Mouse (Mus musculus): Measurements from ENCODE around the gene Prkcq. TPM values are rescaled to one million over a fixed set of nuclear protein-coding genes. Genes with fewer than 3 reads are reported as not detected.

The Prkcq gene
- polyA plus RNA-seq, 1 experiment from 2014 or later, result 1.5 TPM

DNA sequence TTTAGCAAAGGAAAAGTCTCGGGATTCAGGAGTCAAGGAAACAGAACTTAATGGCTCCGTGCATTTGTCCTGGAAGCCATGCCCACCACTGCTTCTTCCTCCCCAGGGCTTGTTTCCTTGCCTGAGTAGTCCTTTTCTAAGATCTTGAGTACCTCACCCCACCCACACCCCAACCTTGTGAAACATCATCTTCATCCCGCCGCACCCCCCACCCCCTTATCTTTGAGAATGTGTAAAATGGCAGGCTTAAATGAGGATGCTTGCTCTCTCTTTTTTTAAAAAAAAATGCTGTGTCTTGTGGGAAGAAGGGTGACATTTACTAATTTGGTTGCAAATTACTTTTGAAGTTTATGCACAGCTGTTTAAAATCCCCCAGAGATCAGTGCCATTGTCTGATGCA is 1.6 kb downstream of the Prkcq start:
- H3K27me3 ChIP-seq (ENCODE audit: control insufficient read depth, insufficient read depth, low read length), result no peaks in the 10 kb centered on the region
- ATAC-seq (ENCODE audit: insufficient number of reproducible peaks, low FRiP score, low TSS enrichment, low read depth) (no peak), DNase-seq (ENCODE audit: low spot score) (no peak)
- WGBS, result 58% methylated on average over 4 of the region's 4 CpGs
- H3K9ac ChIP-seq (ENCODE audit: low read length), result no peak overlapping the region
- no peak overlapping the region for H3K4me3 ChIP-seq (ENCODE audit: low read depth, low read length)
- no peaks in the 10 kb centered on the region for H3K9me3 ChIP-seq (ENCODE audit: control insufficient read depth, low read length)
- H3K36me3 ChIP-seq (ENCODE audit: control insufficient read depth, insufficient read depth, low read length), result no peaks in the 10 kb centered on the region
- no peaks in the 10 kb centered on the region for H3K4me1 ChIP-seq (ENCODE audit: control insufficient read depth, insufficient read depth, low read length)
- H3K27ac ChIP-seq (replicated peaks; ENCODE audit: low read depth, low read length), result no peak overlapping the region
- H3K4me2 ChIP-seq (ENCODE audit: low read depth, severe bottlenecking), result no peak overlapping the region

DNA sequence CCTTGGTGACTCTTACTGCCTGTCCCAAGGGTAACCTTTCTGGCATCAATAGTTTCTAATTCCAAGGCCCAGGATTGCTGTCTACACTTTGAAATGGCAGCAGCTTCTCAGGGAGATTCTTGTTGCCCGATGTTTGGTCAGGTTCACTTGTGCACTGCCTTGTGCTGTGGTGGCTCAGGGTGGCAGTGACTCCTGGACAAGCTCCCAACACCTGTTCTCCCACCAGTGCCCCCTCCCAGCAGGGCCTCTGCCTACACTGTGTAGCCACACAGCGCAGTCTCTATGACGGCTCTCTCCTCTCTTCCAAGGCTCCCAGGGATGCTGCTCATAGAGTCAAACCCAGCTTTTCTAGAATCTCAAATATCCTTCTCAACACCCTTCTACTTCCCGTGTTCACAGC is 2.2 kb downstream of the Prkcq start:
- ATAC-seq (ENCODE audit: insufficient number of reproducible peaks, low FRiP score, low TSS enrichment, low read depth), result no peak
- 74% methylated on average over 4 of the region's 4 CpGs for WGBS

DNA sequence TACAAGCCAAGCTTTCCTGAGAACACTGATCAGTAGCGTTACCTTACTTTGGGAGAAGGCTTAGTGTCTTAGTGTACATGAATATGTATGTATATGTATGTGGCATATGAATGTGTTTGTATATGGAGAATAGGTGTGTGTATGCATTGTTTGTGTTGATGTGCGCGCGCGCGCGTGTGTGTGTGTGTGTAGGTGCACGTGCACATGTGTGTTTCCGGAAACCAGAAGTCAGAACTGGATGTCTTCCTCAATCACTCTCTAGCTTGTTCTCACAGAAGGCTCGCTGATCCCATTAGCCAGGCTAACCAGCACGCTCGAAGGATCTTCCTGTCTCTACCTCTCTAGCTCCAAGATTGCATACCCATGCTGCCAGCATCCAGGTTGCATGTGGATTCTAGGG is 6.0 kb downstream of the Prkcq start:
- 96% methylated on average over 12 of the region's 12 CpGs for WGBS
- Histone ChIP-seq H3K27ac (replicated peaks; ENCODE audit: low read depth, low read length) (no peak overlapping the region), H3K4me1 (ENCODE audit: control insufficient read depth, insufficient read depth, low read length) (no peaks in the 10 kb centered on the region), H3K36me3 (ENCODE audit: control insufficient read depth, insufficient read depth, low read length) (no peaks in the 10 kb centered on the region), H3K27me3 (ENCODE audit: control insufficient read depth, insufficient read depth, low read length) (no peaks in the 10 kb centered on the region), H3K4me2 (ENCODE audit: low read depth, severe bottlenecking) (no peak overlapping the region), H3K9me3 (ENCODE audit: control insufficient read depth, low read length) (no peaks in the 10 kb centered on the region), H3K4me3 (ENCODE audit: low read depth, low read length) (no peak overlapping the region), H3K9ac (ENCODE audit: low read length) (no peak overlapping the region)
- ATAC-seq (ENCODE audit: insufficient number of reproducible peaks, low FRiP score, low TSS enrichment, low read depth) (no peak), DNase-seq (ENCODE audit: low spot score) (no peak)

More for the DNA sequence above, 2.2 kb downstream of the Prkcq start:
- DNase-seq (ENCODE audit: low spot score), result no peak
- Histone ChIP-seq H3K36me3 (ENCODE audit: control insufficient read depth, insufficient read depth, low read length) (no peaks in the 10 kb centered on the region), H3K9ac (ENCODE audit: low read length) (no peak overlapping the region), H3K4me1 (ENCODE audit: control insufficient read depth, insufficient read depth, low read length) (no peaks in the 10 kb centered on the region), H3K4me2 (ENCODE audit: low read depth, severe bottlenecking) (no peak overlapping the region), H3K27me3 (ENCODE audit: control insufficient read depth, insufficient read depth, low read length) (no peaks in the 10 kb centered on the region), H3K4me3 (ENCODE audit: low read depth, low read length) (no peak overlapping the region), H3K9me3 (ENCODE audit: control insufficient read depth, low read length) (no peaks in the 10 kb centered on the region), H3K27ac (replicated peaks; ENCODE audit: low read depth, low read length) (no peak overlapping the region)

DNA sequence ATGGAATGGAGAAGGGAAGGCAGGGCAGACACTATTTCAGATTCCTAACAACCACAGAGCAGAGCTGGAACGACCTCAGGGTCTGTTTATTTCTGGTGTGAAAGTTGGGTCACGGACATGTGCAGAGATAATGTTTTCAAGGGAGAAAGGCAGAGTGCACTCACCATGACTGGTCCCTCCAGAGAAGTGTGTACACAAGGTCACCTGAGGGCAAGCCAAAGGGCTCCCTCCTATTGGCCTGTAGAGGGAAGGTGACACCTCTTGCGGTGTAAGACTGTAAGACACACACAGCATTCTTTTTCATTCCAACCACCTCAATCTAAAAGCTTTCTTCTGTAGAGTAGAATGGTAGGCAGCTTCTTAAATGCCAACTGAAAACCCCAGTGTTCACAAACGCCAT is 9.6 kb downstream of the Prkcq start:
- no peaks in the 10 kb centered on the region for H3K4me1 ChIP-seq (ENCODE audit: control insufficient read depth, insufficient read depth, low read length)
- H3K9me3 ChIP-seq (ENCODE audit: control insufficient read depth, low read length), result no peaks in the 10 kb centered on the region
- H3K4me2 ChIP-seq (ENCODE audit: low read depth, severe bottlenecking), result no peak overlapping the region
- no peak for DNase-seq (ENCODE audit: low spot score)
- H3K4me3 ChIP-seq (ENCODE audit: low read depth, low read length), result no peak overlapping the region
- no peak overlapping the region for H3K27ac ChIP-seq (replicated peaks; ENCODE audit: low read depth, low read length)
- ATAC-seq (ENCODE audit: insufficient number of reproducible peaks, low FRiP score, low TSS enrichment, low read depth), result no peak
- H3K9ac ChIP-seq (ENCODE audit: low read length), result no peak overlapping the region
- no peaks in the 10 kb centered on the region for H3K36me3 ChIP-seq (ENCODE audit: control insufficient read depth, insufficient read depth, low read length)
- WGBS, result 85% methylated on average over 4 of the region's 4 CpGs
- H3K27me3 ChIP-seq (ENCODE audit: control insufficient read depth, insufficient read depth, low read length), result no peaks in the 10 kb centered on the region

DNA sequence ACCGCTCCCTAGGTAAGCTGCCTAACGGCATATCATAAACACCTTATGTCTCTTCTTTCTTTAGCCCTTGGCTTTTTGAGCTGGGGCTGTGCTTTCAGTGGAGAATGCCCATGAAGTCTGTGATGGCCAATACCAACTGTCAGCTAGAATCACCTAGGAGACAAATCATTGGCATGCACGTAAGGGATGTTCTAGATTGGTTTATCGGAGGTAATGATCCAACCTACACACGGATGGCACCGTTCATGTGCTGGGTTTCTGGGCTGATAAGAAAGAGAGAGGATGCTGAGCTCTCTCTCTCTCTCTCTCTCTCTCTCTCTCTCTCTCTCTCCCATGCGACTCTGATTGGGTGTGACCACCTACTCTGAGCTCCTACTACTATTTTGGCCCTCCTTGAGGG is 10.2 kb downstream of the Prkcq start:
- no peak for ATAC-seq (ENCODE audit: insufficient number of reproducible peaks, low FRiP score, low TSS enrichment, low read depth)
- H3K9ac ChIP-seq (ENCODE audit: low read length), result no peak overlapping the region
- WGBS, result 87% methylated on average over 7 of the region's 7 CpGs
- no peak for DNase-seq (ENCODE audit: low spot score)
- H3K9me3 ChIP-seq (ENCODE audit: control insufficient read depth, low read length), result no peaks in the 10 kb centered on the region
- no peaks in the 10 kb centered on the region for H3K4me1 ChIP-seq (ENCODE audit: control insufficient read depth, insufficient read depth, low read length)
- H3K36me3 ChIP-seq (ENCODE audit: control insufficient read depth, insufficient read depth, low read length), result no peaks in the 10 kb centered on the region
- no peak overlapping the region for H3K4me2 ChIP-seq (ENCODE audit: low read depth, severe bottlenecking)
- H3K27ac ChIP-seq (replicated peaks; ENCODE audit: low read depth, low read length), result no peak overlapping the region
- H3K4me3 ChIP-seq (ENCODE audit: low read depth, low read length), result no peak overlapping the region
- no peaks in the 10 kb centered on the region for H3K27me3 ChIP-seq (ENCODE audit: control insufficient read depth, insufficient read depth, low read length)

DNA sequence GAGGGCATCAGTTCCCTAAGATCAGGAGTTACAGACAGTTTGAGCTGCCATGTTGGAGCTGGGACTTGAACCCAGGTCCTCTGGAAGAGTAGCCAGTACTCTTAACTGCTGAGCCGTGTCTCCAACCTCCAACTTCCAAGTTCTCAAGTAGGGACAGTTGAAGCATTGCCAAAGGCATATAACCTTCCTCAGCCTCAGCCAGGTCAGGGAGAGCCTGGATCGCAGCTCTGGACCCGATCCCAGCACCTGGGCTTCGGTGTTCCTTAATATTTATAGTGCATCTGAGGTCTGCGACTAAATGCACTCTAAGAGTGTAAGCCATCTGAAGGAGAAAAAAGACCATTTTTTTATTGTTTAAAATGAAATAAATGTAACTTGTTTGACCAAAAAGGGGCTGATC is 12.1 kb downstream of the Prkcq start:
- no peaks in the 10 kb centered on the region for H3K27me3 ChIP-seq (ENCODE audit: control insufficient read depth, insufficient read depth, low read length)
- no peak overlapping the region for H3K4me3 ChIP-seq (ENCODE audit: low read depth, low read length)
- no peak overlapping the region for H3K4me2 ChIP-seq (ENCODE audit: low read depth, severe bottlenecking)
- 87% methylated on average over 5 of the region's 5 CpGs for WGBS
- no peak for ATAC-seq (ENCODE audit: insufficient number of reproducible peaks, low FRiP score, low TSS enrichment, low read depth)
- H3K36me3 ChIP-seq (ENCODE audit: control insufficient read depth, insufficient read depth, low read length), result no peaks in the 10 kb centered on the region
- H3K4me1 ChIP-seq (ENCODE audit: control insufficient read depth, insufficient read depth, low read length), result no peaks in the 10 kb centered on the region
- no peak for DNase-seq (ENCODE audit: low spot score)
- no peaks in the 10 kb centered on the region for H3K9me3 ChIP-seq (ENCODE audit: control insufficient read depth, low read length)
- H3K27ac ChIP-seq (replicated peaks; ENCODE audit: low read depth, low read length), result no peak overlapping the region
- H3K9ac ChIP-seq (ENCODE audit: low read length), result no peak overlapping the region

DNA sequence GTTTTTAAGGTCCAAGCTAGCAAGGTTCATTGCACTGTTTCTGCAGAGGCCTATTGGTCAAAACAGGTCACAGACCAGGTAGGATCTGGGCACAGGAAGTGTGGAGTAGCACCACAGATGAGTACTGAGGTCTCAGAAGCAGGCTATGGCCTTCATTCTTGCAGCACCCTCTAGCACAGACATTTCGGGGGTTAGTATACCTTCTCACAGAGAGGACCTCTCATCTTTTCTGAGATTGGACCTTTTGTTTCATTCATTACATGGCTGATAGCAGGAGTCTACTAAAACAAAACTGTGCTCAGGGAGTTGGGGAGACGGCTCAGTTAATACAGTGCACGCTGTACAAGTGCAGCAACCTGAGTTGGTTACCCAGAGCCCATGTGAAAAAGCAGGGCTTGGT is 14.7 kb downstream of the Prkcq start:
- WGBS, result 92% methylated on average over 3 of the region's 3 CpGs
- ATAC-seq (ENCODE audit: insufficient number of reproducible peaks, low FRiP score, low TSS enrichment, low read depth) (no peak), DNase-seq (ENCODE audit: low spot score) (no peak)
- Histone ChIP-seq H3K4me1 (ENCODE audit: control insufficient read depth, insufficient read depth, low read length) (no peaks in the 10 kb centered on the region), H3K4me3 (ENCODE audit: low read depth, low read length) (no peak overlapping the region), H3K9ac (ENCODE audit: low read length) (no peak overlapping the region), H3K36me3 (ENCODE audit: control insufficient read depth, insufficient read depth, low read length) (no peaks in the 10 kb centered on the region), H3K9me3 (ENCODE audit: control insufficient read depth, low read length) (no peaks in the 10 kb centered on the region), H3K4me2 (ENCODE audit: low read depth, severe bottlenecking) (no peak overlapping the region), H3K27ac (replicated peaks; ENCODE audit: low read depth, low read length) (no peak overlapping the region), H3K27me3 (ENCODE audit: control insufficient read depth, insufficient read depth, low read length) (no peaks in the 10 kb centered on the region)

DNA sequence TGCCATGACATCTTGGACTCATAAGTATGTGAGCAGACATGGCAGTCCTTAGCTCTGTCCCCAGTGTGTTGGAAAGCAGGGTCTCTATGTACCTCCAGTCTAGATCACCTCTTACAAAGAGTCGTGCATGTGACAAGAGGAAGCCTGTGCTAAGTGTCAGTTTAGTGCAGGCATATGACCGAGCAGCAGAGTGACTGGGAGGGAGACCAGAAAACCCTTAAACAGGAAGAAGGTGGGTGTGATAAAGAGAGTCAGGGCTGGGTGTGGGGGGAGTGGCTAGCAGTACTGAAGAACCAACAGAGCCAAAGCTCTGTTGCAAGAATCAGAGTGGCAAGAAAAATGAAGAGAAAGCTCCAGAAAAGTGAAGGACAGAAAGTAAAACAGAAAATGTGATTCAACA is 15.3 kb downstream of the Prkcq start:
- H3K9me3 ChIP-seq (ENCODE audit: control insufficient read depth, low read length), result no peaks in the 10 kb centered on the region
- DNase-seq (ENCODE audit: low spot score) (no peak), ATAC-seq (ENCODE audit: insufficient number of reproducible peaks, low FRiP score, low TSS enrichment, low read depth) (no peak)
- H3K27me3 ChIP-seq (ENCODE audit: control insufficient read depth, insufficient read depth, low read length), result no peaks in the 10 kb centered on the region
- H3K9ac ChIP-seq (ENCODE audit: low read length), result no peak overlapping the region
- no peak overlapping the region for H3K27ac ChIP-seq (replicated peaks; ENCODE audit: low read depth, low read length)
- H3K36me3 ChIP-seq (ENCODE audit: control insufficient read depth, insufficient read depth, low read length), result no peaks in the 10 kb centered on the region
- no peak overlapping the region for H3K4me2 ChIP-seq (ENCODE audit: low read depth, severe bottlenecking)
- H3K4me3 ChIP-seq (ENCODE audit: low read depth, low read length), result no peak overlapping the region
- no peaks in the 10 kb centered on the region for H3K4me1 ChIP-seq (ENCODE audit: control insufficient read depth, insufficient read depth, low read length)
- WGBS, result 75% methylated on average over 2 of the region's 2 CpGs

DNA sequence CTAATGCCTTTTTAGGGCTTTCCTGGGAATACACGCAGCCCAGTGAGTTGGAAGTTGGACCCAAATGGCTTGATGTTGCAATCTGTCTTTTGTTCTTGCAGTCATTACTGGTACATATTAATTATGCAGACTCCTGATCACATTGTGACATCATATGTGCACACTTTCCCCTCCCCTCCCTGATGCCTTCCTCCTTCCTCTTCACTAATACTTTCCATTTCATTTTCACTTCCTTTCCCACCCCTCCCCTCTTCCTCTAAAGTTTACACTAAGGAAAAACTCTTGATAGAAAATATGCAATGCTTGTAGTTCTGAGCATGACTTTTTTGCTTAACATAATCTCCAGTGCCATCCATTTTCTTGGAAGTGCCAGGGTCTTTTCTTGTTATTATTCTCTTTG is 16.4 kb downstream of the Prkcq start:
- no peaks in the 10 kb centered on the region for H3K4me1 ChIP-seq (ENCODE audit: control insufficient read depth, insufficient read depth, low read length)
- no peak overlapping the region for H3K4me3 ChIP-seq (ENCODE audit: low read depth, low read length)
- WGBS, result 96% methylated on average over 1 of the region's 1 CpGs
- H3K9me3 ChIP-seq (ENCODE audit: control insufficient read depth, low read length), result no peaks in the 10 kb centered on the region
- no peak overlapping the region for H3K9ac ChIP-seq (ENCODE audit: low read length)
- ATAC-seq (ENCODE audit: insufficient number of reproducible peaks, low FRiP score, low TSS enrichment, low read depth) (no peak), DNase-seq (ENCODE audit: low spot score) (no peak)
- H3K4me2 ChIP-seq (ENCODE audit: low read depth, severe bottlenecking), result no peak overlapping the region
- H3K36me3 ChIP-seq (ENCODE audit: control insufficient read depth, insufficient read depth, low read length), result no peaks in the 10 kb centered on the region
- no peaks in the 10 kb centered on the region for H3K27me3 ChIP-seq (ENCODE audit: control insufficient read depth, insufficient read depth, low read length)
- H3K27ac ChIP-seq (replicated peaks; ENCODE audit: low read depth, low read length), result no peak overlapping the region

Measured in limb, embryonic 11.5 days (tissue).